Mouse (Mus musculus) frontal cortex, postnatal 25 days (tissue): Measurements from ENCODE around the gene Tsks.
A peak's percentile ranks its signal among the peaks of the same experiment; 100 is the strongest.

Experiments used
- DNase-seq, 2 experiments: peaks; one replicate each; pipeline ENCODE4 v3.0.0; 2022; ENCODE audit warnings: low spot score in 2 of 2

The Tsks gene

DNA sequence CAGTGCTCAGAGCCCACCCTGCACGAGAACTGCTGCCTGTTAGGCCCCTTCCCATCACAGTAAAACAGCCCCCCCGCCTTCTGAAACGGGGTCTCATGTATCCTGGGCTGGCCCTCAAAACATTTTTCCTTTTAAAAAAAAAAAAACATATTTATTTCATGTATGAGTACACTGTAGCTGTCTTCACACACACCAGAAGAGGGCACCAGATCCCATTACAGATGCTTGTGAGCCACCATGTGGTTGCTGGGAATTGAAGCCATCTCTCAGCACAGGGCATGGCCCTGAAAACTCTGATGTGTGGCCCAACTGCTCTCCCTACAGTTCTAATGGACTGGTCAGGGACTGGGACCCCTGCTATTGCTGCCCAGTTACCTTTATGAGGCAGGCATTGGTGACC lies 35.3 kb downstream of the Tsks start:
- no peak for DNase-seq

DNA sequence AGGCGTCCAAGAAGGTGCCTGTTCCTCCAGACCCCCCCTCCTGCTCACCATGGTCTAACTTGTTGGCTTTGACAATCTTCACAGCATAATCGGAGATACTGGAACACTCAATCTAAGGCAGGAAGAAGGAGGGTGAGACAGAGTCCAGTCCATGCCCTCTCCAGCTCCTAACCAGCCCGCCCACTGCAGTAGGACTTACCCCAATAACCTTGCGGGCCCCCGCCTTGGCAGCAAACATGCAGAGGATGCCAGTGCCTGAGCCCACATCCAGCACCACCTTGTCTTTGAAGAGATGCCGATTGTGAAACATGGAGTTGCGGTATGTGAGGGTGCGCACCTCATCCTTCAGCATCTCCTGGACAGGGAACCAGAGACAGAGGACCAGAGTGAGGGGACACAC lies 38.5 kb downstream of the Tsks start:
- DNase-seq: no peak

DNA sequence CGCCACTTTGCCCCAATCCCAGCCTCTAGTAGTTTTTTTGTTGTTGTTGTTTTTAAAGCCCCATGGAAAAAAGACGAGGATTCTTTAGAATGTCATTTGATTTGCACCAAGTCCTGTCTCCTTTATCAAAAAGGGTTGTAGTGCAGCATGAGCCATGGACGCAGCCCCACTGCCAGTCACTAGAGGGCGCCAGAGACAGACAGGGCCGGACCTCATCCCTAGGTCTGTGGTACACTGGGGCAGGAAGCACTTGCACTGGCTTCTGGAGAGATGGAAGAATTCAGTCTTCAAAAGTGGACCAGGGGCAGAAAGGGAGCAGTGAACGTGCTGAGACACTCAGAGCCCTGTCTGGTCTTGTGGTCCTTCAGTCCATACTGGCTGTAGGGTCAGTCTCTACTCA lies 40.1 kb downstream of the Tsks start:
- DNase-seq: peak; percentile 76 to 78

DNA sequence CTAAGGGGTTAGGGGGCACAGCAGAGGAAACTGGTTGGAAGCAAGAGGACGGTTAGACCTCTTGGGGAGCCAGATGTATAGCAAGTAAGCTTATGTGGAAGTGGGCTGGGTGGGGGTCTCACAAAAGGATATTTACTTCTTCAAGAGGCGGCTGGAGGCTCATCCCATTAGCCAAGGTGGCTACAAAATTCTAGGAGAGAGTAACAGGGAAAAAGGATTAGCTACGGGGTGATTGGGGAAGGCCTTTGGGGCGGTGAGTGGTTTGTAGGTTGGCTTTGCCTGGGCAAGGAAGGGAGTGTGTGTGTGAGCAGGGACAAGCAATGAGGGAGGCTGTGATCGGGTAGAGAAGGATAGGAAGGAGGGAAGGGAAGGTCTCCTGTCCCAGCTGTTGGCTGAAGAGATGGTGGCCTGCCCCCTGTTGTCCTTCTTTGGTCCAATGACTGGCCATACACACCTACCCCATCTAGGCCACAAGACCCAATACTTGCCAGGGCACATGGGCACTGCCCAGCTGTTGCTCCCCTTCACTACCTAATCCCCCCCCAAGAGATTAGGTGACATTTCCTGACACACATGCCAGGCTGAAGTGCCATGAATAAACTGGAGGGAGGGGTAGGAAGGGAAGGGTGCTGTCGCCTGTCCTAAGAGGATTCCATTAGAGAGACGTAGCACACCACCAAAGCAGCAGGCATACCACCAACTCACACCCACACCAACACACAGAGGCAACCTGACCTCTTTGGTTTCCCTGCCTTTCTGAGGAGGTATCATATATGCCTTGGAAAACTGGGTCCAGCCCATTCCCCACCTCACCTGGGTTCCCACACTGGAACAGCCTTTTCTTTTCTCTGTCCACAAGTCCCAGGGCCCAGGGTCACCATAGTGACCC lies 41.2 kb downstream of the Tsks start:
- no peak for DNase-seq

DNA sequence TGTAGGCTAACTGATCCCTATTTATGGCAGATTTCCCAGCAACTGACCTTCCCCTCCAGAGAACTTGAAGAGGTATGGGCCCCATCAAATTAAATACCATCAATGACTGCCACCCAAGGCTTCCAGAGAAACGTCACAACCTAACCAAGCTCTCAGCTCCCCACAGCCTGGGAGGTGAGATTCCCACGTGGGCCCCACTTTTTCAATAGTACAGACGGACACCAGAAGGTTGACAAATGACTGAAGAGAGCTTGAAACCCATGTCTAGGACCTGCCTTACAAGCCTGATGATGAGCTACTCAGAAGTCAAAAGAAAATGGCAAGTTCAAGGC lies 41.8 kb downstream of the Tsks start:
- DNase-seq: no peak

DNA sequence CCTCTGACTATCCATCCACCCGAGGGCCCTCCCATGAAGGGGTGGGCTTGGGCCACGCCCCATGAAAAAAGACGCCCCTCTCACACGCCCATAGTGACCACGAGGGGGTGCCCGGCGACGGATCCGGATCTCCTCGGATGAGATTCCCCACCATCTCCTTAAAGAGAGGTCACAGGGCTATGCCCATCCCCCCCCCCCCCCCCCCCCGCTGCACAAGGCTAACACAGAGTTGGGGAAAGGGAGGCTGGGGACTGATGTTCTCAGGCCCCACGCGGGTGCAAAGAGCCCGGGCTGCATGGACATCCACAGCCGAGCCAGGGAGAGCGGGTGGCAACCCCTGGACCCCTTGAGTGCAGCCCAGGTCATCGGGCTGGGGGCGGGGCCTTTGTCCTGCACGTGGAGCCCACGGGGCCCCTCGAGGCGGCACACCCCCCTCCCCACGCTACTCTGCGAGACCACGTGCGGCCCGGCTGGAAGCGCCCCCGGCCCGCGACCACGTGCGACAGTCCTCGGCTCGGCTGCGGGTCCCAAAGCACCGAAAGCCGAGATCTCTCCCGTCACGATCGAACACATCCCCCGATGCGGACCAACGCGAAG lies 42.7 kb downstream of the Tsks start:
- no peak for DNase-seq

DNA sequence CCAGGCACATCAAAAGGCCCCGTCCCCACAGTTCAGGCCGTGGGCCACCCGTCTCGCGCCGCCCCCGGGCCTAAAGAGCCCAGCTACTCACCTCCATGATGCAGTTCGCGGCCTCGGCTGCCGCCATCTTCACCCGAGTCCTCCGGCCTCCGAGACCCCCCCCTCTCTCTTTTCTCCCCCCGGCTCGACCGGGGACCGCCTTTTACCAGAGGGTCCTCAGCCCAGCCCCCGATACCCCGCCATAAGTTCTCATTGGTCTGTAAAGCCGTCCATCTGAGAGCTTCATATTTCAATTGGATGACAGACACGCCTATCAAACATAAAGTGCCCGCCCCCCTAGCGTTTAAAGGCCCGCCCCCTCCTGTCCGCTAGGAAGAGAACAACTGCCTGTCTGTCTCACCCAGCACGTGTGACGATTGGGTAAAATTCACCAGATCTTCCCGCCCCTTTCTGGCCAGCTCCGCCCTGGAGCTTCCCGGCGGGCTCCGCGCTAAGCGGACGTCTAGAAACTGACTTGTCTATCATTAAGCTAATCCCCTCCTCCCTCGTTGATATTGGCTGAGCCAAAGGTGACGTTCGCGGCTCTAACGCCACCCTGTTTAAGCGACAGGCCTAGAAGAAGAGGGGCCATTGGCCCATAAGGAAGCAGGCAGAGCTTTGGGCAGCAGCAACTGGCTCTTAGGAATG lies 43.3 kb downstream of the Tsks start, which contains the start of gene Prmt1:
Gene Prmt1, minus strand, starts transcription at position 377 of the 687 bp plus-strand sequence.
- DNase-seq: peak; percentile 91 to 97

DNA sequence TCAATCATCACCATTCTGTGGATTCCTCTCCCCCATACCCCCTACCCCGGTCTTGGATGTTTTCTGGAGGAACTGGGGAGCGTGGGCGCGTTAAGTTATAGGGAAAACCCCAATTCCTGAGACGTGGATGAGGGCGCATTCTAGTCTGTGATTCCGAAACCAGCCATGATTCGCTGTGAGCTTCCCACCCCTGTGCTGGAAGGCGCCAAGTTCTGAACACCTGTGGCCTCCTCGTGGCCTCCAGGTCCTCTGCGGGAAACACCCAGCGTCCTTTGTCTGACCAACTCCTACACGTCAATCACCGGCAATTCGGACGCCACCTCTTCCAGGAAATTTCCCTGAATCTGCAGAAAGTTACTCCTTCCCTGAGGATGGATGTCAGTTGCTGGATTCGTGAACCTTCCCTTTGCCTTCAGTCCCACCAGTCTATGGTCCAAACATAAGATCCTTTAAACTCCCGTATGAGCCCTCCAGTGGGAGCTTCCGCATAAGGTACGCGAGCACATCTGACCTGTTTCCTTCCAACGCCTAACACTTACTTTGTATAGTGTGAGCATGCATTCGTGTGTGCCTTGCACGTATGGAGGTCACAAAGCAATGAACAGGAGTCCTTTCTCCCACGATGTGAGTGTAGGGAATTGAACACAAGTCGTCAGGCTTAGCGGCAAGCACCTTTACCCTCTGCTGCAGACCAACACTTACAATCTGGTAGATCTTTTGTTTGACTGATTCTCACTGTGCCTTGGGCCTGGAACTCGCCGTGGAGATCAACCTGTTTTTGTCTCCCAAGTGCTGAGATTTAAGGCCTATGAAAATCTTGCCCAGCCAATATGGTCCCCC lies 44.1 kb downstream of the Tsks start:
- no peak for DNase-seq

DNA sequence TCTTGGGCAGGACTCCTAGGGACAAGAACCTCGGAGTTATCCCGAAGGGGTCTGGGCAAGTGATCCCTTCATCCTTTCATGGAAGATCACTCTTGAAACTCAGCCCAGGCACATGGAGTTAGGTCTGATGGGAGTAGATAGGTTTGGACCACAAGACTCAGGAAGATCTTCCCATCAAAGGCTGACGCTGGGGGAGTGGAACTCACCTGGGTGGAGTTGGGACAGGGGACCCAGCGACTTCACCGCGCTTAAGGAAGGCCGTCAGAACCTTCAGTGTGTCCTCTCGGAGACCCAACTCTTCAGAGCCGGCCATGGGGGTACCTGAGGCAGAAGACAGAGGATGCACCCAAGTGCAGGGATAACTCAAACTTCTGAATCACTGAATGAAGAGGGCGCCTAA lies 53.7 kb downstream of the Tsks start:
- DNase-seq: no peak

DNA sequence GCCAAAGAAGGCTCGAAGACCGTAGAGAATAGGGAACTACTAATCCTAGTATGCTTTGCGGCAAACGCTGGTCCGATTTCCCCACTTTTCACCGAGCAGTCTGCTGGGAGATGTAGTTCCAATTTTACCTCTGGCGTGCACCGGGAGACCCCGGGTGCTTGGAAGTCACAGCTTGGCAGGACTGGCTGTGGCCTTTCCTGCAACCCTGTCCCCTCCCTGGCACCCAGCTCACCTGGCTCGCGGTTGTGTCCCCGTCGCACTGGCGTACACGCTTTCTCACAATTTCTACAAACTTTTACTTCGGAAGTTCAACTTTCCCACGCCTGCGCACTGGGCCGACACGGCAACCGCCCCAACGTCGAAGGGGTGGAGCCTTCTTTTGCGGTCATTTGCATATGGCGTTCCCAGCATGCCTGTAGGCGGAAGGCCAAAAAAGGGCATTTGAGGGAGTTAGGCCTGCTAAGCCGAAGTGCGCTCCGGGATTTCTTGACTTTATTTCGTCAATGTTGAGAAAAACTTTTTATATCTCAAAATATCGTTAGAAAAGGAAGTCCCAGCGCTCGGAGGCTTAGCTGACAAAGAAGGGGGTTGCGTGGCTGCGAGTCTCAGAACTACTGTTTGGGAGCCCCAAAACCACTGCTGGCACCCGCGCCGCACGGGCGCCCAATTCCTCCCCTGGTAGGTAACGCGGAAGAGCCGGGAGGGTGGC lies 54.4 kb downstream of the Tsks start, which contains the start of gene Irf3:
Gene Irf3, plus strand, starts transcription at position 418 of the 709 bp plus-strand sequence.
- DNase-seq: peak; percentile 91 to 94

DNA sequence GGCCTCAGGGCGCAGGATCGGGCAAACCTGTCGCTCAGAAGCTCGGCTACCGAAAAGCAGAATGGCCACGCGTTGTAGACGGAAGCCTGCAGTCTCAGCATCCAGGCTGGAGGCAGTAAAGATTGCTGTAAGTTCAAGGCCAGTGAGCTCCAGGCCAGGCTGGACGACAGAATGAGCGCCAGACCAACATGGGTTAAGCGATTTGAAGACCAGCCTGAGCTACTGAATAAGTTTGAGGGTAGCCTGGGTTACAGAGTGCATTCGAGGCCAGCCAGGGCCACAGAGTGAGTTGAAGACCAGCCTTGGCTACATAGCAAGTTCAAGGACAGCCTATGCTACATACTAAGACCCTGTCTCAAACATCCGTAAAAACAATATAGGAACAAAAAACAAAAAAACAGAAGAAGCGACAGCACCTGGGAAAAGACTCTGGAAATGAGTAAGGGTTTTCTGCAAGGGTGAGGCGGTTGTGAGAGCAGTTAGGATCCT lies 55.0 kb downstream of the Tsks start:
- DNase-seq: no peak

DNA sequence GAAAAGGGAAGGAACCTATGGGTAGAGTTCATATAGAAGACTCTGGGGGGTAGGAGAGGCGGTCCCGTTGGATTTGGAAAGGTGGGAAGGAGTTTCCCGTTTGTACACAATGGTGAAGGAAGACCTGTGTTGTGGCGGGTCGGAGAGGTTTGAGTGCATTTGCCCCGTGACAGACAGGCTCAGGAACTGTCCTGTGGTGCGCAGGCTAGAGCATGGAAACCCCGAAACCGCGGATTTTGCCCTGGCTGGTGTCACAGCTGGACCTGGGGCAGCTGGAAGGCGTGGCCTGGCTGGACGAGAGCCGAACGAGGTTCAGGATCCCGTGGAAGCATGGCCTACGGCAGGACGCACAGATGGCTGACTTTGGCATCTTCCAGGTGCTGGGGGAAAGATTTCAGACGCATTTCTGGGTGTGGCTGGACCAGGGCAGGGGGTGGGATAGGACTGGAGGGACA lies 55.5 kb downstream of the Tsks start, which contains the start of gene Bcl2l12:
Gene Bcl2l12, minus strand, starts transcription at position 212 of the 455 bp plus-strand sequence.
- DNase-seq: no peak

DNA sequence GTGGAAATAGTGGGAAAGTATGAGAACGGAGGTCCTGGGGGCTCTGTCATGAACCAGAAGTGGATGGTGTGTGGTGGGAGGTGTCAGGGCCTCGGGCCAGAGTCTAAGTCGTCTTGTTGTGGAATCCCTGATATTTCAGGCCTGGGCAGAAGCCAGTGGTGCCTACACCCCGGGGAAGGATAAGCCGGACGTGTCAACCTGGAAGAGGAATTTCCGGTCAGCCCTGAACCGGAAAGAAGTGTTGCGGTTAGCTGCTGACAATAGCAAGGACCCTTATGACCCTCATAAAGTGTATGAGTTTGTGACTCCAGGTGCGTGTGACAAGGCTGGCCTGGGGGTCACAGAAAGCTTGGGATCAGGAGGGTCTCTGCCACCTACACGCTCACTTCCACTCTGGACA lies 56.7 kb downstream of the Tsks start:
- no peak for DNase-seq

DNA sequence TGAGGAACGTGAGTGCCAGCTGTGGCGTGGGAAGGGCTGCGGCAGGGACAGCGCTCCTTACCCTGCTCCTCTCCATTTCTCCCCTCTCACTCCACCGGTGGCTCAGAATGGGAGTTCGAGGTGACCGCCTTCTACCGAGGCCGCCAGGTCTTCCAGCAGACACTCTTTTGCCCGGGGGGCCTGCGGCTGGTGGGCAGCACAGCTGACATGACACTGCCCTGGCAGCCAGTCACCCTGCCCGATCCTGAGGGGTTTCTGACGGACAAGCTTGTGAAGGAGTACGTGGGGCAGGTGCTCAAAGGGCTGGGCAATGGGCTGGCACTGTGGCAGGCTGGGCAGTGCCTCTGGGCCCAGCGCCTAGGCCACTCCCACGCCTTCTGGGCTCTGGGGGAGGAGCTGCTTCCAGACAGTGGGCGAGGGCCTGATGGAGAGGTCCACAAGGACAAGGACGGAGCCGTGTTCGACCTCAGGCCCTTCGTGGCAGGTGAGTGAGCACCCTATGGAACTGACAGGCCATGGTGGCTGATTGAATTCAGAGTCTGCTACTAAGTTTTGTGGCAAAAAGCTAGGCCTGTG lies 57.6 kb downstream of the Tsks start:
- DNase-seq: no peak

DNA sequence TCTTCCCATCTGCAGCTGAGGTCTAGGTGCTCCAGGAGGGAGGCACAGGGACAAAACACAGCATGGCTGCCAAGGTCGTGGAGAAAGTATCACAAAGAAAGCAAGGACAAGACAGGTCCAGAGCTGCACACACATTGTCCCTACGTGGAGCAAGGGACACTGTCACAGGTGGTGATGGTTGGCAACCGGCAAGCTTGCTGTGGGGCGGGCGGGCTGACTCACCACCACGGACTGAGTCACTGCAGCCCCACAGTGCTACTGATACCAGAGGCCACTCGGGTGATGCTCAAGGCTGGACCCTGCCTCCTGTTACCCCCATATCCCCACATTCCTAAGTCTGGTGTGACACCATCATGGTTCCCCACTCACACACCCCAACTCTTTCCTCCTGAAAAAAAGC lies 59.4 kb downstream of the Tsks start:
- DNase-seq: no peak

DNA sequence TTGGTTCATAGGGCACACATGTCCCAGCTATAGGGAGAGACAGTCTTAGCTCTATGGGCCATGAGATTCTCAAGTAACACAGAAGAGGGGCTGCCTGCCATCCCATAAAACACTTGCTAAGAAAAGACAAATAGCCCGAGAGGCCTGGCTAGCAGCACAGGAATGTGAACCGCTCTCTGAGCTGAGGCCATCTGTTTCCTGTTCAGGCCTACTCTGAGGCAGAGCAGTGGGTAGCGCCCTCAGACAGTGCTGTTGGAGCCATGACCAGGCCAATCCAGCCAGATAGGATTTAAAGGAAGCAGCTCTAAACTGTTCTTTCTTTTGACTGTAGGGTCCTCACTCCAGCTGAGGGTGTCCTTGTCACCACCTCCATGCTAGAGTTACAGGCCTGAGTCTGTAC lies 61.5 kb downstream of the Tsks start:
- DNase-seq: no peak

DNA sequence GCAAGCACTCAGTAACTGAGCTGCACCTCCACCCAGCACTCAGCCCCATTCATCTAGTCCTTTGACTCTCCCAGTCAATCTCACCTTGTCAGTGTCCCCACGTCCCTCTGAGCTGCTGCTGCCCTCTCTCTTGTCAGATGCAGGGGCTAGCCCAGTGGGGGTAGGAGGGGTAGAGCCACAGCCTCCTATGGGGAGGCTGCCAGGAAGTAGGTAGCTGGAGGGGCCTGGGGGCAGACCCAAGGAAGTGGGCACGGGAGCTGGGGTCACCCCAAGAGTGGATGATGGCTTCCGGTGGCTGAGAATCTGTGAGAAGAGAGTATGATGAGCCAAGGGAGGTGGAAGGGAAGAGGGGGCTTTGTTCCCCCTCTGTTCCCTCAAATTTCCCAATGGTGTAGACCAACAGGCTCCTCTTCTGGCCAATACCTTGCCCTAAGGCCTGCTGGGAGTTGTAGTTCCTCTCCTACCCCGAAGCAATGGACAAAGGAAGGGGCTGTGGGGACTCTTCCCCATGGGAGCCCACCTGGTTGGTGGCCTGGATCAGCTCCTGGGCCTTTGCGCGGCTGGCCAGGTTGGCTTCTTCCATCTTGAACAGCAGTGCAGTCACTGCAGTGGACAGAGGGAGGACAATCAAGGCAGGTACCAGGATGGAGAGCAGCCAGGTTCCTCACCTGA lies 62.5 kb downstream of the Tsks start:
- DNase-seq: no peak

DNA sequence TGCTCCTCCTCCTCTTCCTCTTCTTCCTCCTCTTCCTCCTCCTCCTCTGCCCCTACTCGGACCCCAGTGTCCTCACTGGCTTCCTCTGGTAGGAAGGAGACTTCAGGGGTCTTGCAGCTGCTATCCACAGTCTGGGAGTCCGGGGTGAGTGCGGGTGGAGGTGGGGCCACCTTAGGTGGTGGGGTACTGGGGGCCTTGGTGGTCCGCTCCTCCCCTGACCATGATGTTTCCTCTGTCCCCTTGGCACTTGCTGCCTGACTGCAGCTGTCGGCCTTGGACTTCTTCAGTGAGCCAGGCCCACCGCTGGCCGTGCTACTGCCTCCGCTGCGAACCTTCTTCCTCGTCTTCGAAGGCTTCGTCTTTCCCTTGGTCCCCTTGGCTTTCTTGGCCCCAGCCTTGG lies 63.5 kb downstream of the Tsks start:
- DNase-seq: no peak

DNA sequence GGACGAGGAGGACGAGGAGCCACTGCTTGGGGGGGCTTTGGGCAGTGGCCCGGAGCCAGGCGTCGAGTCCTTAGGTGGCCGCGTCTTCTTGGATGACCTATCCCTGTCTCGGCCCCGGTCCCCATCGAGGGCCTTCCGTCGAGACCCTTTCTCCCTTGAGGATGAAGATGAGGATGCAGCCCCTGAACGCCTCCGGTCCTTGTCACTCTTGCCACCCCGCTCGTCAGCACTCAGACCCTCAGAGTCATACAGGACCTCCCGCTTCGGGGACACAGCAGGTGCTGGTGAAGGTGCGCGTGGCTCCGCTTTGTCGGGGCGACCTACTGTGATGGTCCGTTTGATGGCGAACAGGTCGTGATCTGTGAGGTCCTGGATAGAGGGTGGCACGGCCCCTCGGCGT lies 64.1 kb downstream of the Tsks start:
- DNase-seq: no peak
